2 mouse cellular contexts compared by ENCODE assay signal in the genomic region with DNA sequence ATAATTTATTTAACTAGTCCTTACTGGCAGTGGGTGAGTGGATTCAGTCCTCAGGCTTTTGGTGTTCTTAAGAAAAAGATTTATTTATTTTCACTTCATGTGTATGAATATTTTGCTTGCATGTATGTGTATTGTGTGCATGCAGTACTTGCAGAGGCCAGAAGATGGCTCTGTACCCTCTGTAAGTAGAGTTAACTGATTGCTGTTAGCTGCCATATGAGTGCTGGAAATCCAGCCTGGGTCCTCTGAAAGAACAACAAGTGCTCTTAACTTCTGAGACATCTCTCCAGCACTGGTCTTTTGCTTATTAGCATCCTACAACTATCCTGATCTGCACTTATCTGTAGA.
TF ChIP-seq lines count a peak whose summit lies in the region.

No protein-coding gene starts in this region.

TF ChIP-seq in CH12.LX, 34 proteins besides CTCF, POLR2A, EP300 and RAD21:
- TF ChIP-seq MAFK (IDR thresholded peaks at IDR 0.05; ENCODE audit: insufficient replicate concordance, low read length) = no peak
- TF ChIP-seq SMC3 (IDR thresholded peaks at IDR 0.05; ENCODE audit: low read depth, low read length) = 0 out of 2 replicates have a peak, but pooled peaks have one; percentile 4

TF ChIP-seq in MEL, 35 proteins besides CTCF, POLR2A, EP300 and RAD21 (continued from another document):
- no peak for TF ChIP-seq USF2 (IDR thresholded peaks at IDR 0.05; ENCODE audit: borderline replicate concordance in 1 of 2, insufficient read depth in 1 of 2, low read depth in 1 of 2, low read length in 2 of 2)
- peak; percentile 29; the same call in 1 of the 2 replicates for TF ChIP-seq ZC3H11A (IDR thresholded peaks at IDR 0.05; ENCODE audit: low read depth, low read length)
TF ChIP-seq in MEL: peak in this region for 2.
